Mouse (Mus musculus): ENCODE data around the gene Ank2.
"Not testable (repeated sequence)": the region's sequence is repeated elsewhere in the genome, so short reads cannot be mapped to it uniquely, and the experiment has no call there.

Ank2 gene

GRCm38 (mm10) chr3:127480369-127480768 is 18.8 kb downstream of the Ank2 start:
- not testable (repeated sequence) for DNase-seq

- DNase-seq = no peak
Measured at GRCm38 (mm10) chr3:127474115-127474514, 25.0 kb downstream of the Ank2 start.

GRCm38 (mm10) chr3:127469164-127469752 is 29.9 kb downstream of the Ank2 start:
- DNase-seq = no peak

GRCm38 (mm10) chr3:127468569-127468968 is 30.6 kb downstream of the Ank2 start:
- no peak for DNase-seq

- DNase-seq = no peak
Measured at GRCm38 (mm10) chr3:127463816-127464480, 35.2 kb downstream of the Ank2 start.

GRCm38 (mm10) chr3:127463165-127463564 is 36.0 kb downstream of the Ank2 start:
- DNase-seq = no peak

GRCm38 (mm10) chr3:127462413-127462812 is 36.7 kb downstream of the Ank2 start:
- no peak for DNase-seq

GRCm38 (mm10) chr3:127460891-127461437 is 38.2 kb downstream of the Ank2 start:
- no peak for DNase-seq

- DNase-seq = no peak
Measured at GRCm38 (mm10) chr3:127459858-127460257, 39.3 kb downstream of the Ank2 start.

- no peak for DNase-seq
Measured at GRCm38 (mm10) chr3:127458925-127459324, 40.2 kb downstream of the Ank2 start.

- no peak for DNase-seq
Measured at GRCm38 (mm10) chr3:127458420-127458798, 40.7 kb downstream of the Ank2 start.

- DNase-seq = no peak
Measured at GRCm38 (mm10) chr3:127457761-127458419, 41.3 kb downstream of the Ank2 start.

- no peak for DNase-seq
Measured at GRCm38 (mm10) chr3:127453738-127454137, 45.4 kb downstream of the Ank2 start.

- DNase-seq = no peak
Measured at GRCm38 (mm10) chr3:127453254-127453653, 45.9 kb downstream of the Ank2 start.

GRCm38 (mm10) chr3:127452233-127452632 is 46.9 kb downstream of the Ank2 start:
- DNase-seq = no peak

- DNase-seq = no peak
Measured at GRCm38 (mm10) chr3:127451741-127452140, 47.4 kb downstream of the Ank2 start.

GRCm38 (mm10) chr3:127451070-127451469 is 48.1 kb downstream of the Ank2 start:
- DNase-seq = peak; percentile 49

GRCm38 (mm10) chr3:127446173-127446572 is 53.0 kb downstream of the Ank2 start:
- DNase-seq = peak; percentile 63

GRCm38 (mm10) chr3:127433291-127433690 is 65.9 kb downstream of the Ank2 start:
- DNase-seq = no peak

GRCm38 (mm10) chr3:127429866-127430265 is 69.3 kb downstream of the Ank2 start:
- no peak for DNase-seq

GRCm38 (mm10) chr3:127428527-127428926 is 70.6 kb downstream of the Ank2 start:
- DNase-seq = no peak

GRCm38 (mm10) chr3:127416950-127417349 is 82.2 kb downstream of the Ank2 start:
- no peak for DNase-seq

- DNase-seq = no peak
Measured at GRCm38 (mm10) chr3:127414438-127414837, 84.7 kb downstream of the Ank2 start.
